Comparison of ENCODE assay signal across 8 mouse cellular contexts in genomic region chr6:24528064-24528243, GRCm38 (mm10). TPM values are rescaled to one million over a fixed set of nuclear protein-coding genes. Genes with fewer than 3 reads are reported as not detected.
DNase-seq lines count a peak whose midpoint lies in the region; ATAC-seq lines count a peak whose summit lies in the region.

TSS of gene Asb15 (plus strand) at chr6:24528144.

- peaks cover 16% of the 10 kb centered on the region for H3K36me3 ChIP-seq in megakaryocyte, embryonic 14.5 days (replicated peaks; ENCODE audit: low read length)
- H3K36me3 ChIP-seq in forebrain, embryonic 16.5 days (ENCODE audit: control insufficient read depth, insufficient read depth) = no peaks in the 10 kb centered on the region
- H3K36me3 ChIP-seq in limb, embryonic 11.5 days (ENCODE audit: control insufficient read depth, insufficient read depth, low read length) = no peaks in the 10 kb centered on the region; the same call in 1 of the 2 replicates
- H3K36me3 ChIP-seq in stomach, embryonic 14.5 days (ENCODE audit: control insufficient read depth, insufficient read depth, low read length) = no peaks in the 10 kb centered on the region; the same call in 1 of the 2 replicates

- H3K9me3 ChIP-seq in megakaryocyte, embryonic 14.5 days = no peaks in the 10 kb centered on the region
- H3K9me3 ChIP-seq in forebrain, embryonic 16.5 days (ENCODE audit: control insufficient read depth, low read length) = no peaks in the 10 kb centered on the region
- H3K9me3 ChIP-seq in limb, embryonic 11.5 days (ENCODE audit: control insufficient read depth, low read length) = no peaks in the 10 kb centered on the region
- no peaks in the 10 kb centered on the region for H3K9me3 ChIP-seq in stomach, embryonic 14.5 days (ENCODE audit: control insufficient read depth, low read depth, low read length)

- 53% methylated on average over 2 of the region's 2 CpGs for WGBS in forebrain, embryonic 16.5 days
- WGBS in limb, embryonic 11.5 days = 47% methylated on average over 2 of the region's 2 CpGs
- 47% methylated on average over 2 of the region's 2 CpGs for WGBS in stomach, embryonic 14.5 days

- no peak within 1 kb of the TSS; the same call in 1 of the 2 replicates for H3K27ac ChIP-seq in forebrain, embryonic 16.5 days (ENCODE audit: low read length)
- H3K27ac ChIP-seq in limb, embryonic 11.5 days (replicated peaks; ENCODE audit: low read depth, low read length) = no peak within 1 kb of the TSS
- 0 out of 2 replicates have a peak within 1 kb of the TSS, but pooled peaks have one; percentile 22 for H3K27ac ChIP-seq in stomach, embryonic 14.5 days (ENCODE audit: low read length)

- no peak for ATAC-seq in megakaryocyte, adult 5-6 weeks (ENCODE audit: poor library complexity, severe bottlenecking)
- ATAC-seq in forebrain, embryonic 16.5 days = no peak
- no peak for ATAC-seq in limb, embryonic 11.5 days (ENCODE audit: insufficient number of reproducible peaks, low FRiP score, low TSS enrichment, low read depth)
- ATAC-seq in stomach, embryonic 14.5 days (ENCODE audit: insufficient number of reproducible peaks, insufficient read depth, low FRiP score, low read depth) = no peak

- H3K4me2 ChIP-seq in forebrain, embryonic 16.5 days (ENCODE audit: low read length) = peak within 1 kb of the TSS; percentile 83
- peak within 1 kb of the TSS; percentile 49 for H3K4me2 ChIP-seq in limb, embryonic 11.5 days (ENCODE audit: low read depth, severe bottlenecking)
- peak within 1 kb of the TSS; percentile 72 for H3K4me2 ChIP-seq in stomach, embryonic 14.5 days (replicated peaks; ENCODE audit: low read depth, low read length)

- H3K9ac ChIP-seq in forebrain, embryonic 16.5 days (replicated peaks; ENCODE audit: low read depth, low read length) = peak within 1 kb of the TSS; percentile 81
- H3K9ac ChIP-seq in limb, embryonic 11.5 days (ENCODE audit: low read length) = peak within 1 kb of the TSS; percentile 68
- peak within 1 kb of the TSS; percentile 68 for H3K9ac ChIP-seq in stomach, embryonic 14.5 days (replicated peaks; ENCODE audit: low read depth, low read length)

- peak within 1 kb of the TSS; percentile 100 for H3K4me3 ChIP-seq in megakaryocyte, embryonic 14.5 days (replicated peaks)
- peak within 1 kb of the TSS; percentile 83 for H3K4me3 ChIP-seq in forebrain, embryonic 16.5 days (replicated peaks; ENCODE audit: low read length)
- H3K4me3 ChIP-seq in limb, embryonic 11.5 days (ENCODE audit: low read depth, low read length) = peak within 1 kb of the TSS; percentile 80
- H3K4me3 ChIP-seq in stomach, embryonic 14.5 days (ENCODE audit: low read depth, low read length) = peak within 1 kb of the TSS; percentile 82

- peaks cover 42% of the 10 kb centered on the region for H3K4me1 ChIP-seq in megakaryocyte, embryonic 14.5 days
- peaks cover 18% of the 10 kb centered on the region for H3K4me1 ChIP-seq in forebrain, embryonic 16.5 days (replicated peaks; ENCODE audit: control insufficient read depth, insufficient read depth, low read length)
- H3K4me1 ChIP-seq in limb, embryonic 11.5 days (ENCODE audit: control insufficient read depth, insufficient read depth, low read length) = peaks cover 5% of the 10 kb centered on the region; the same call in 1 of the 2 replicates
- H3K4me1 ChIP-seq in stomach, embryonic 14.5 days (ENCODE audit: control insufficient read depth, insufficient read depth, low read length) = peaks cover 9% of the 10 kb centered on the region; the same call in 1 of the 2 replicates

- DNase-seq in limb, embryonic 11.5 days (ENCODE audit: low spot score) = no peak
- no peak for DNase-seq in adipocyte (ENCODE audit: low spot score)
- DNase-seq in right cerebral cortex, postnatal 36 days (ENCODE audit: low spot score in 2 of 2) = no peak
- no peak for DNase-seq in testis, postnatal 14 days (ENCODE audit: low spot score)

- H3K27me3 ChIP-seq in megakaryocyte, embryonic 14.5 days (replicated peaks) = no peaks in the 10 kb centered on the region
- H3K27me3 ChIP-seq in forebrain, embryonic 16.5 days (replicated peaks; ENCODE audit: control insufficient read depth, insufficient read depth, low read length) = no peaks in the 10 kb centered on the region
- H3K27me3 ChIP-seq in limb, embryonic 11.5 days (ENCODE audit: control insufficient read depth, insufficient read depth, low read length) = no peaks in the 10 kb centered on the region
- no peaks in the 10 kb centered on the region for H3K27me3 ChIP-seq in stomach, embryonic 14.5 days (ENCODE audit: control insufficient read depth, insufficient read depth, low read length)

RNA-seq across cellular contexts. Expression of gene Asb15, which starts in this region (rescaled TPM):
- polyA plus RNA-seq in megakaryocyte, embryonic 14.5 days (2012; ENCODE audit: insufficient read depth, low replicate concordance) = not detected in 2 replicates
- not detected in 2 replicates for total RNA-seq in megakaryocyte, adult 5-6 weeks (2015)
- not detected in 2 replicates for total RNA-seq in megakaryocyte, adult 5-6 weeks (2017)
- polyA plus RNA-seq in forebrain, embryonic 16.5 days (2015; fragmentation: Nextera tagmentation; extraction: Ambion mirVana) = not detected in 2 replicates
- polyA plus RNA-seq in limb, embryonic 11.5 days (2014; fragmentation: Nextera tagmentation; extraction: Ambion mirVana) = not detected in 2 replicates
- not detected in 2 replicates for polyA plus RNA-seq in stomach, embryonic 14.5 days (2014; fragmentation: Nextera tagmentation; extraction: Ambion mirVana)
